Mouse (Mus musculus): ENCODE results near the gene Tom1l1. TPM values are rescaled to one million over a fixed set of nuclear protein-coding genes. Genes with fewer than 3 reads are reported as not detected.

The Tom1l1 gene
- polyA plus RNA-seq, 1 experiment from 2014 or later = 12.4 TPM

DNA sequence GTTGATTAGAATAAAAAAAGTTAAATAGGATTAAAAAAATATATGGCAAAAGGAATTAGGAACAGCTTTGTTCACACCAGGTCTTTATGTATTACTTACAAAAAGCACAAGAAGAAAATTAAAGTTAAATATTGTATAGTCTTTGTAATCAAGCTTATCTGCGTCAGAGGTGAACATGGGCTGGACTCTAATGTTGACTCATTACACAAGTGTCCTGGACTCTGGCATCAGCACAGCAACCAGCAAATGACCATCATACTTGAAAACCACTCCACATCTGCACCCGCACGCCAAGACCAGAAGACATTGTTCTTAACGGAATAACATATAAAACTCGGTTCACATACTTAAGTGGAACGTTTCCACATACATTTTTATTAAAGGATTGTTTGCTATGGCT is 20.8 kb downstream of the Tom1l1 start:
- no peaks in the 10 kb centered on the region for H3K9me3 ChIP-seq
- no peak for ATAC-seq (ENCODE audit: insufficient number of reproducible peaks, insufficient read depth, low FRiP score, low TSS enrichment, low read depth)
- H3K36me3 ChIP-seq = no peaks in the 10 kb centered on the region
- no peaks in the 10 kb centered on the region for H3K27me3 ChIP-seq
- peaks cover 27% of the 10 kb centered on the region for H3K4me1 ChIP-seq (replicated peaks)
- no peak overlapping the region for H3K4me2 ChIP-seq
- no peak overlapping the region for H3K4me3 ChIP-seq (replicated peaks)
- 83% methylated on average over 6 of the region's 6 CpGs for WGBS
- no peak overlapping the region for H3K9ac ChIP-seq (replicated peaks)
- no peak overlapping the region for H3K27ac ChIP-seq

- no peak overlapping the region for H3K9ac ChIP-seq (replicated peaks)
- H3K9me3 ChIP-seq = no peaks in the 10 kb centered on the region
- H3K4me3 ChIP-seq (replicated peaks) = no peak overlapping the region
- no peaks in the 10 kb centered on the region for H3K36me3 ChIP-seq
- H3K4me2 ChIP-seq = no peak overlapping the region
- no peak for ATAC-seq (ENCODE audit: insufficient number of reproducible peaks, insufficient read depth, low FRiP score, low TSS enrichment, low read depth)
- peaks cover 27% of the 10 kb centered on the region for H3K4me1 ChIP-seq (replicated peaks)
- WGBS = 85% methylated on average over 4 of the region's 4 CpGs
- no peaks in the 10 kb centered on the region for H3K27me3 ChIP-seq
- H3K27ac ChIP-seq = no peak overlapping the region
These were observed 21.2 kb downstream of the Tom1l1 start for GRCm38 (mm10) chr11:90666916-90667315.

DNA sequence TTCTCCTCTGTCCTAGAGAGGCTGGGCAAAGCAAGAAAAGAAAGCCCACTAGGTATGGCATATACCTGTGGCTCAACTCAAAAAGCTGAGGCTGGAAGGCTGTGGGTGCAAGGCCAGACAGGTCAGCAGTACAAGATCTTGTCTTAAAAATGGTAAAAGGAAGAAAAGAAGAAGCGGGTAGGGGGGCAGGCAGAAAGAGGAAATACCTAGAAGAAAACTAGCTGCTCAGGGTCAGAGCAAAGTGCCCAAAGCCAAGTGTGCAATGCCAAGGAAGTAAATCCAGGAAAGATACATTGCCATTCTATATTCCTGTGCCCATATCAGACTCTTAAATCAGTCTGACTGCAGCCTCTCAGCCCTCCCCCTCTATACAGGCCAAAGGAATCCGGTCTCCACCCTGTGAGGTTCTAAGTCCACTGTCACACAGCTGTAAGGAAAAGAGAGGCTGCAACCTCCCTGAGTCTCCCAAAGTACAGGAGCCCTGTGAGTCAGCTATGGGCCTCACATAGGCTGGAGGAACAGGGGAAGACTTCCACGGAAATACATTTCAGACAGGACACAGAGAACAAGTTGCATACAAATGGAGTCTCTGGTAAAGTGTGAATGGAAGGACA is 21.9 kb downstream of the Tom1l1 start:
- no peak for ATAC-seq (ENCODE audit: insufficient number of reproducible peaks, insufficient read depth, low FRiP score, low TSS enrichment, low read depth)
- Histone ChIP-seq H3K4me2 (no peak overlapping the region), H3K4me1 (replicated peaks) (peaks cover 27% of the 10 kb centered on the region), H3K27me3 (no peaks in the 10 kb centered on the region), H3K27ac (peak overlapping the region; percentile 78; the same call in 1 of the 2 replicates), H3K36me3 (no peaks in the 10 kb centered on the region), H3K9me3 (no peaks in the 10 kb centered on the region), H3K9ac (replicated peaks) (no peak overlapping the region), H3K4me3 (replicated peaks) (no peak overlapping the region)
- WGBS = 62% methylated on average over 3 of the region's 3 CpGs

DNA sequence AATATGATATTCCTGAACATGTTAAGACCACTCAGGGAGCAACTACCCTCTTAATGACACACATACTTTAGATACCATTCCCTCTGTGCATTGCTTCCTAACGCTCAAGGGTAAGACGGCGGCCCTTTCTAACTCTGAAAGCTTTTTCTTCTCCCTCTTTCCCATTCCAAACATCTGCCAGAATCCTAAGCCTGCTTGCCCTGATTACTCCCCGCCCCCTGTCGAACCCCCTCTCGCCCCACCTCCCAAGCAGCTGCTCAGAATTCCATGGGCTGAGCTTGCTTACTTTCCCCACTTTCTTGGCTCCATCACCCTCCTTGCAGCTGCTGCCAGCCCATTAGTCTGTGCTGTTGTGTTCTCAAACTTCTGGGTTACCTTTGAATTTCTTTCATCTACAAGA is 23.0 kb downstream of the Tom1l1 start:
- no peak overlapping the region for H3K4me3 ChIP-seq (replicated peaks)
- peak; percentile 62 for ATAC-seq (ENCODE audit: insufficient number of reproducible peaks, insufficient read depth, low FRiP score, low TSS enrichment, low read depth)
- 2% methylated on average over 6 of the region's 6 CpGs for WGBS
- no peak overlapping the region for H3K9ac ChIP-seq (replicated peaks)
- no peaks in the 10 kb centered on the region for H3K36me3 ChIP-seq
- peaks cover 27% of the 10 kb centered on the region for H3K4me1 ChIP-seq (replicated peaks)
- no peaks in the 10 kb centered on the region for H3K27me3 ChIP-seq
- peak overlapping the region; percentile 78 for H3K27ac ChIP-seq
- peak overlapping the region; percentile 31 for H3K4me2 ChIP-seq
- H3K9me3 ChIP-seq = no peaks in the 10 kb centered on the region

DNA sequence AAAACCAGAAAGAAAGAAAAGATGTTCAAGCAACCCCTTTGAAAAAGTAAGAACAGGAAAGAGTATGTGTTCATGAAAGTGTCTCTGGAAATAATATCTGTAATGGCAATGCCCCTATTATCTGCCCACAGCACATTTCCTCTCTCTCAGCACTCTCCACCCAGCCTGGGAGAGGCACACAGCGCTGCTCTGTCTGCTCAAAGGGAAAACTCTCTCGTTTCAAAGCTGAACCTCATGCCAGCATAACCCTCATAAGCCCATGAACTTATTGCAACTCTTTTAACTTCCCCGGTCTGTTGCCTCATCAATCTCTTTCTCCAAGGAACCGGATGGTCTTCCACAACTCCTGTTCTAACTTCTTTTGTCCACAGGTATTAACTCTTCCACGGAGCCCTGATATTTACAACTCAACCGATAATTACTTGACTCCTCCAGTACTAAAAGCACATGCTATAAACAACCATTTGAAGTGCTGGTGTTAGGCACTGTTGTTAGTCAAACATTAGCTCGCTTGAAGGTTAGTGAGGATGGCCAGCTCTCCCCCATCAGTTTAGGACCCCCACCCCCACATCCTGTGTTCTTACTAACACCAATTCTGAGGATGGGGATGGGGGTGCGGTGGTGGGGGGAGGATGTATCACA is 23.7 kb downstream of the Tom1l1 start:
- H3K4me2 ChIP-seq = peak overlapping the region; percentile 31
- H3K36me3 ChIP-seq = no peaks in the 10 kb centered on the region
- no peak overlapping the region for H3K9ac ChIP-seq (replicated peaks)
- H3K9me3 ChIP-seq = no peaks in the 10 kb centered on the region
- 0 out of 2 replicates have a peak, but pooled peaks have one; percentile 47 for ATAC-seq (ENCODE audit: insufficient number of reproducible peaks, insufficient read depth, low FRiP score, low TSS enrichment, low read depth)
- H3K27me3 ChIP-seq = no peaks in the 10 kb centered on the region
- H3K4me1 ChIP-seq (replicated peaks) = peaks cover 27% of the 10 kb centered on the region
- H3K27ac ChIP-seq = peak overlapping the region; percentile 78
- no peak overlapping the region for H3K4me3 ChIP-seq (replicated peaks)
- WGBS = 4% methylated on average over 8 of the region's 8 CpGs

DNA sequence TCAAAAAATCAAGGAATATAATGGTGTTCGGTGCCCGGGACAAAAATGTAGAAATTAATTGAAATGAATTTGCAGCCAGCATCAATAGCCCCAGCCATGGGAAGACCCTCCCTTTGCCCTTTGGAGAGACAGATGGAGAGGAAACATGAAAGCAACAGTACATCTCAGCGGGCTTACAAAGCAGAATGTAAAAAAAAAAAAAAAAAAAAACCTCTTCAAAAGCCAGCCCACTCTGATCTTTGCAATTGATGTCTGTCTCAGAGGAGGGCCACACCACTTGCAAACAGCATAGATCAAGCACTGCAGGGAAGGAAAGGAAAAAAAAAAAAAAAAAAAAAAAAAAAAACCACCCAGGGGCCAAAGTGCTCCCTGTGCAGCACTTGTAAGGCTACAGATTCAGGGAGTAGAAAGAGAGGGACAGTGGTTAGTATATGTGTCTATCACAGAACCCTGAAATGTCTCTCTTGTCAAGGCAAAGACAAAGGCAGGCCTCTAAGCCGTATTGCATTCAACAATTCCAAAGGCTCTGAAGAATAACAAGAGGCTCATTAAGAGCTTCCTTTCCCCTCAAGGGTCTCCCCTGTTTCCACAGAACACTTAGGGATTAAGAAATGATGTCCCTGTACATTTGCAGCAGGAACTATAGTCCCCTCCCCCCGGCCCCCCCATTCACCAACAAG is 24.4 kb downstream of the Tom1l1 start:
- no peaks in the 10 kb centered on the region for H3K9me3 ChIP-seq
- peaks cover 27% of the 10 kb centered on the region for H3K4me1 ChIP-seq (replicated peaks)
- 0 out of 2 replicates have a peak overlapping the region, but pooled peaks have one; percentile 31 for H3K4me2 ChIP-seq
- H3K4me3 ChIP-seq (replicated peaks) = no peak overlapping the region
- peak overlapping the region; percentile 78; the same call in 1 of the 2 replicates for H3K27ac ChIP-seq
- no peak for ATAC-seq (ENCODE audit: insufficient number of reproducible peaks, insufficient read depth, low FRiP score, low TSS enrichment, low read depth)
- no peaks in the 10 kb centered on the region for H3K36me3 ChIP-seq
- H3K9ac ChIP-seq (replicated peaks) = no peak overlapping the region
- WGBS = 36% methylated on average over 5 of the region's 5 CpGs
- H3K27me3 ChIP-seq = no peaks in the 10 kb centered on the region

DNA sequence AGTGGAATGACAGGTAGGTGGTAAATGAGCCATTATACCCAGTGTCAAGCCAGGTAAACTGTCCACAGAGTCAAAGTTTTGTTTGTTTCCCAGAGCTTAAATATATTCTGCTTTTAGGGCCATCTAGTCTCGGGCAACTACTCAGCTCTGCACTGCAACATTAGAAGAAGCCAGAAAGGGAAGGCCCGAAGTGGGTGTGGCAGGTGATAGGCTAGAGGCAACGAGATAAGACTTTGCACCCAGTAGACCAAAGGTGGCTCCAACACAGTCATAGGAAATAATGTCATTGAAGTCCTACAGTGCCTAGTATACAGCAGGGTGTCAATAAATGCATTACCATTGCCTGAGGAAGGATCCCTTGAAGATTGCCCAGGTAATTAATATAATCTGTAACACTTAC is 25.1 kb downstream of the Tom1l1 start:
- Histone ChIP-seq H3K27ac (no peak overlapping the region), H3K4me1 (replicated peaks) (peaks cover 27% of the 10 kb centered on the region), H3K9me3 (no peaks in the 10 kb centered on the region), H3K27me3 (no peaks in the 10 kb centered on the region), H3K4me2 (no peak overlapping the region), H3K36me3 (no peaks in the 10 kb centered on the region), H3K9ac (replicated peaks) (no peak overlapping the region), H3K4me3 (replicated peaks) (no peak overlapping the region)
- 56% methylated on average over 3 of the region's 3 CpGs for WGBS
- ATAC-seq (ENCODE audit: insufficient number of reproducible peaks, insufficient read depth, low FRiP score, low TSS enrichment, low read depth) = no peak

DNA sequence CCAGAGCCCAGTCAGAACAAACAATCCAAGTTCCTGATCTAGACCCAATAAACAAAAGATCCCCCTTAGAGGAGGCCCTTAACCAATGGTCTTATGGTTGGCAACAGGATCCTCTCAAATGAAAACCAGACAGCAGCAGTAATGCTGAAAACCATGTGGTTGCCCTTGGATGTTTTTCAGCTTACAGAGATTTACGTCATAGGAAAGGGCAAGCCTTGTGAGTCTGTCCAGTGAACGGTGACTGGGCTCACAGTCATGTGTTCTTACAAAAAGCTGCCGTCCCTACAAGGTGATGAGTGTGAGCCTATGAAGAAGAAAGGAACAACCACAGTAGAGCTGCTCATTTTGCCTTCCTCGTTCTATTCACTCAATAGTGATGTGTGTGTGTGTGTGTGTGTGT is 27.5 kb downstream of the Tom1l1 start:
- Histone ChIP-seq H3K9me3 (no peaks in the 10 kb centered on the region), H3K9ac (replicated peaks) (no peak overlapping the region), H3K27ac (no peak overlapping the region), H3K4me1 (replicated peaks) (peaks cover 19% of the 10 kb centered on the region), H3K27me3 (no peaks in the 10 kb centered on the region), H3K4me3 (replicated peaks) (no peak overlapping the region), H3K36me3 (no peaks in the 10 kb centered on the region), H3K4me2 (no peak overlapping the region)
- 38% methylated on average over 4 of the region's 4 CpGs for WGBS
- no peak for ATAC-seq (ENCODE audit: insufficient number of reproducible peaks, insufficient read depth, low FRiP score, low TSS enrichment, low read depth)

GRCm38 (mm10) chr11:90657527-90657926 is 30.6 kb downstream of the Tom1l1 start:
- WGBS = 93% methylated on average over 12 of the region's 12 CpGs
- H3K27ac ChIP-seq = no peak overlapping the region
- H3K9me3 ChIP-seq = no peaks in the 10 kb centered on the region
- no peaks in the 10 kb centered on the region for H3K27me3 ChIP-seq
- H3K4me1 ChIP-seq (replicated peaks) = no peaks in the 10 kb centered on the region
- H3K4me2 ChIP-seq = no peak overlapping the region
- H3K36me3 ChIP-seq = no peaks in the 10 kb centered on the region
- H3K4me3 ChIP-seq (replicated peaks) = no peak overlapping the region
- H3K9ac ChIP-seq (replicated peaks) = no peak overlapping the region
- ATAC-seq (ENCODE audit: insufficient number of reproducible peaks, insufficient read depth, low FRiP score, low TSS enrichment, low read depth) = no peak

- Histone ChIP-seq H3K4me2 (no peak overlapping the region), H3K27me3 (no peaks in the 10 kb centered on the region), H3K4me1 (replicated peaks) (no peaks in the 10 kb centered on the region), H3K4me3 (replicated peaks) (no peak overlapping the region), H3K9ac (replicated peaks) (no peak overlapping the region), H3K9me3 (no peaks in the 10 kb centered on the region), H3K36me3 (peaks cover 30% of the 10 kb centered on the region), H3K27ac (no peak overlapping the region)
- no peak for ATAC-seq (ENCODE audit: insufficient number of reproducible peaks, insufficient read depth, low FRiP score, low TSS enrichment, low read depth)
- WGBS = 93% methylated on average over 4 of the region's 4 CpGs
These were observed 35.6 kb downstream of the Tom1l1 start for GRCm38 (mm10) chr11:90652603-90653002.

GRCm38 (mm10) chr11:90650231-90650885 is 37.8 kb downstream of the Tom1l1 start:
- 80% methylated on average over 9 of the region's 9 CpGs for WGBS
- no peak overlapping the region for H3K4me2 ChIP-seq
- no peak for ATAC-seq (ENCODE audit: insufficient number of reproducible peaks, insufficient read depth, low FRiP score, low TSS enrichment, low read depth)
- no peak overlapping the region for H3K9ac ChIP-seq (replicated peaks)
- no peak overlapping the region for H3K4me3 ChIP-seq (replicated peaks)
- no peak overlapping the region for H3K27ac ChIP-seq
- no peaks in the 10 kb centered on the region for H3K27me3 ChIP-seq
- no peaks in the 10 kb centered on the region for H3K9me3 ChIP-seq
- no peaks in the 10 kb centered on the region for H3K4me1 ChIP-seq (replicated peaks)
- H3K36me3 ChIP-seq = peaks cover 48% of the 10 kb centered on the region
